Mouse (Mus musculus) brain, embryonic 14.5 days (tissue): ENCODE measurements at regions not wholly inside any gene's neighbourhood (a gene's known extent, or its start where the extent isn't known, plus 50 kb on each side); places are given as distances from the start of the nearest gene placed in this dataset.
A peak's percentile ranks its signal among the peaks of the same experiment; 100 is the strongest.
"Not testable (repeated sequence)": the region's sequence is repeated elsewhere in the genome, so short reads cannot be mapped to it uniquely, and the experiment has no call there.

Experiments
- DNase-seq: peaks from one replicate; pipeline ENCODE4 v3.0.0-alpha.2; 2011; ENCODE audit warnings: low read depth
- CTCF ChIP-seq: fragments of 200-500 bp; IDR thresholded peaks from 2 replicates; pipeline ENCODE4 v1.5.1; 2012; ENCODE audit warnings: inconsistent platforms, mild to moderate bottlenecking, moderate library complexity, borderline replicate concordance; ENCODE audit not compliant: insufficient read depth, insufficient read length; ENCODE audit errors: extremely low read depth
- POLR2A ChIP-seq: fragments of 200-500 bp; IDR thresholded peaks from 2 replicates; pipeline ENCODE4 v1.6.1; 2012; ENCODE audit warnings: mild to moderate bottlenecking, inconsistent platforms, borderline replicate concordance; ENCODE audit not compliant: poor library complexity, insufficient read depth, insufficient read length, severe bottlenecking; ENCODE audit errors: extremely low read depth

DNA sequence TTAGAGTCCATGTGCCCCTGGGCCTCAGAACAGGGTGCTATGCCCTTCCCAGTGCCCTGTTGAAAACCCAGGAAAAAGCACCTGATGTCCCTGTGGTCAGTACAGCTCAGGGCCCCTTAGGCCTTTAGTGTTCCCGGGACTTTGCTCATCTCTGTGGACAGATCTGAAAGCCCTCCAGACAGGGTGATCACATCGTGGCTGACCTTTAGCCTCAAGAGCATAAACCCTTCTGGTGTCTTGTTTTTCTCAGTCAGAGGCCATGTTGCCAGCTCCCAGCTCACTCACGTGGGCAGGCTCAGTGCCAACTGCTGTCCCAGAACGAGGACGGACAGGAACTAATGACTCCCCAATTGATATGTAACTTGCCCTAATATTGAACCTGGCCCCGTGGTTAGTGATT, 275.8 kb upstream of the Maf start:
- DNase-seq = no peak
- no peak for TF ChIP-seq CTCF
- TF ChIP-seq POLR2A = no peak

DNA sequence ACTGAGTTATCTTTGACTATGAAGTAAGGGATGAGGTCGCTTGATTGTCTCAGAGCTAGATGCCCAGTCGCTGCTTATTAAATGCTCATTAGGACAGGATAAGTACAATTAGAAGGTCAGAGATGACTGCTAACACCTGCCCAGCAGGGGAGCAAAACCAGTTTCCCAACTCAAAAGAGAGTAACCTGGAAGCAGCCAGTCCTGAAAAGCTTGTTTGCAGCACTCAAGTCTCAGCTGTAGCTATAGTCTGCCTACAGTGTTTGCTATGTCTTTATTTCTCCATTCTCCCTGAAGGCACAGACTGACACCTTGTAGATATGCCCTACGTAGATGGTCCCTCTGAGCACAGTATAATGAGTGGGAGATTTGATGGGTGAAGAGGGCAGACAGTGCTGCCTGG, 274.7 kb upstream of the Maf start:
- DNase-seq = no peak
- no peak for TF ChIP-seq POLR2A
- TF ChIP-seq CTCF = no peak

DNA sequence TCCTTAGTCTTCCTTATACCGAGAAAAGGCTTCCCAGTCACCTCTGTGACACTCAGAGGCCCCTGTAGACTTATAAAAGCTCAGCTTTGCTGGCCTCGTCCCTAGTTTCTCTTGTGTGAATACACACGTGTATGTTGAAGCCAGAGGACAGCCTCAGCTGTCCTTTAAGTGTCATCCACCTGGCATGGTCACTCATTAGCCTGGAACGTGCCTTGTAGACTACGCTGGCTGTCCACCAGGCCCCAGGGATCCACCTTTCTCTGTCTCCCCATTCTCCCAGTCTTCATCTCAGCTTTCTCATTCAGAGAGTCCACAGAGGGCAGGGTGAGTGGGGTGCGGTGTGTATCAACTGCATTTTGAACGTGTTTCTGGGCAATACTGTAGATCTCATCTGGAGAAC, 273.8 kb upstream of the Maf start:
- TF ChIP-seq CTCF = no peak
- TF ChIP-seq POLR2A = no peak
- no peak for DNase-seq

DNA sequence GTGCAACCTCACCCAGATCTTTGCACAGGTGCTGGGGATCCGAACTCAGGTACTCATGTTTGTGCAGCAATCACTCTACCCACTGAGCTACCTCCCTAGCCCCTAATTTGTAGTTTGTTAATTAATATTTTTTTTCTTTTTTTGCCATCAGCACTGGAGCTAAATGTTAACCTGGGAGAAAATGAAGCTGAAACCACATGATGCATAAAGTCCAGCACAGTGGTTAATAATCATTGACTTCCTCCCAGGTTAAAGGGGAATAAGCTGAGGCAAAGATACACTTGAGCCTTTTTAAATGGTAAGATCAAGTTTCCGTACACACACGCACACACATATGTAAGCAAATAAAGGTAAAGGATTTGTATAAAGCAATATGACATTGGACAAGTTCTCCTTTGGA, 273.0 kb upstream of the Maf start:
- no peak for DNase-seq
- TF ChIP-seq CTCF = no peak

DNA sequence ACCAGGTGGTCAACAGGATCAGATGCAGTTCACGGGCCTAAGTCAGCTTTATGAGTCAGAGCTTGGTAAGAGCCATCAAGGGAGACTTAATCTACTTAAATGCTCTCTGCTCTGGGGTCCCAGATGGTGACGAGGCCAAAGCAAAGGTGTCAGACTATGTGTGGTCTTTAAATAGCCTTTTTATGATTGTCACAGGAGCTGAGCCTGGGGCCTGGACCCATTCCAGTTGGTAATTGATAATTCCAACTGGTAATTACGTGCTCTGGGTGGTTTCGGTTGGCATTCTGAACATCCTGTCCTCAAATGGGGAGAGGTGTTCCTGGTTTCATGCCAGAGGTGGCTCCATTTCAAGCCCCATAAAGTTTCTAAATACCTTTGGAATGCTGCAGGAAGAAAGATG, 269.6 kb upstream of the Maf start:
- TF ChIP-seq POLR2A (no peak), CTCF (no peak)
- DNase-seq = peak; percentile 57

DNA sequence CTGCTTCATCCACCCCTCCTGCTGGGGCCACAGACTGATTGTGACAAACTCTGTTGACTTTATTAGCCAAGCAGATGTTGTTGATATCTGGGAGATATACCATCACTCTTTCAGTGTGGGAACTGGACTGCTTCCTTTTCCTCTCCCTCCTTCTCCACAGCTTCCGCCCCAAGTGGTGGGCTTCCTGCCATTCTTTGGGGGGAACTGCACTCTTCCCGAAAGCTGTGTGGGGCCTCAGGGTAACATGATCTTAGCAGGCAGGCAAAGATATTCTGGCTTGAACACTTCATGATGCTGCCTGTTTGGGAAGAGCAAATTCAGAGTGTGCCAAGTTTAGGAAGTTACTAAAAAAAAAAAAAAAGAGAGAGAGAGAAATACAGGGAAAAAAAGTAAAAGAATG, 267.1 kb upstream of the Maf start:
- no peak for DNase-seq

DNA sequence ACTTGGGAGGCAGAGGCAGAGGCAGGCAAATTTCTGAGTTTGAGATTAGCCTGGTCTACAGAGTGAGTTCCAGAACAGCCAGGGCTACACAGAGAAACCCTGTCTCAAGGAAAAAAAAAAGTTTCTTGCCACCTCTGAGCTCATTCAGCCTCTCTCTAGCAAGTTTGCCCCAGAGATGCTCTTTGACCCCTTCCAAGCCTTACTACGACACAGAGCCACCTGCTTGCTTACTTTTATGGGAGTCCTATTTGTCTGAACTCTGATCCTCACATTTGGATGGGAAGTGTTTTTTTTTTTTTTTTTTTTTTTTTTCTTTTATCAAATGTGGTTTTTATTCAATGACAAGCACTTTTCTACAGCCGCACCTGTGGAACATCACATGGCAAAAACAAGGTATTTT, 263.8 kb upstream of the Maf start:
- DNase-seq = not testable (repeated sequence)

More for the DNA sequence above, 267.1 kb upstream of the Maf start:
- TF ChIP-seq POLR2A (no peak), CTCF (no peak)

DNA sequence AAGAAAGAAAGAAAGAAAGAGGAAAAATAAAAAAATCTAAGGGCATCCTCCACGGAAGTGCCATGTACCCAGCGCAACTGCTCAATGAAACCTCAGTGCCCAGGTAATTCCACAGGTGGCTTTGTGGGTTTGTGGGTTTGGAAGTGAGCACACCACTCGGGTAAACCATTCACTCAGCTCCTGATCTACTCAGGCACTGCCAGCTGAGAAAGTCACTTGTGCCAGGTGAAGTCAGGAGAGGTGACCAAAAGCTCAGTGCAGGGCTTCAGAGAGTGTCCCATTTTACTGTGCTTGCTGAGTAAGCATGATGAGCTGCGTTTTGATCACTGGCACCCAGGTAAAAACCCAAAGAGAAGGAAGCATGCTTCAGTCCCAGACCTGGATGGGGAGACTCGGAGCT, 260.5 kb upstream of the Maf start:
- no peak for DNase-seq
- TF ChIP-seq POLR2A (no peak), CTCF (no peak)

DNA sequence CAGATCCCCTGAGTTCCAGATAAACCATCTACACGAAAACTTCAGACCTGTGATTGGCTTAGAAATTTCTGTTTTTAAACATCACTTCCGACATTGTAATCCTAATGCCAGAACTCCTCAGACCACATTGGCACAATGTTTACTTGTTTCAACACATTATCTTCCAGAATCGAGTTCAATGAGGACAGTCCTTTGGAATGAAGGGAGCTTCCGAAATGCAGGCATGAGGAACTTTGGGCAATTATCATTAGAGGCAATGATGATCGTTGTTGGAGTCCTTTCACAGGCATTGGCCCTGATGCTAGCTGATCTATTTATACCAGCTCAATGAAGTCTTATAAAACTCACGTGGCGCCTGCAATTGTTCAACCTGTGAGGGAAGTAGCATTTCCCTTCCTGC, 258.4 kb upstream of the Maf start:
- no peak for TF ChIP-seq CTCF
- no peak for TF ChIP-seq POLR2A
- DNase-seq = no peak

DNA sequence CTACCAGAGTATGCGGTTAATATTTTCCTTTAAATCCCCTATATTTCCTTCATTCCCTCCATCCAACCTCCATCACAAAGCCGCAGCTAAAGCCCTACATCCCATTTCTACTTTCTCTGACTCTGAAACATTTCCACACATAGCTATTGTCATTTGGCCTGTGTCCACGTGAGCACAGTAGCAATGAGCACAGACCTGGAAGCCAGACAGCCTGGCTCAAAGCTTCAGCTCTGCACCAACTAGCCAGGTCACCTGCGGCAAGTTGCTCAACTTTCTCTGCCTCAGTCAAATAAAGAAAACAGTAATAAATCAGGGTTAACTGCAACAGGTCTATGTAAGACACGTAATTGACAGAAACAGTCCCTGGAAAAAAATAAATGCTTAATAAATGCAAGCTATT, 247.8 kb upstream of the Maf start:
- no peak for DNase-seq
- TF ChIP-seq POLR2A = no peak
- TF ChIP-seq CTCF = no peak

DNA sequence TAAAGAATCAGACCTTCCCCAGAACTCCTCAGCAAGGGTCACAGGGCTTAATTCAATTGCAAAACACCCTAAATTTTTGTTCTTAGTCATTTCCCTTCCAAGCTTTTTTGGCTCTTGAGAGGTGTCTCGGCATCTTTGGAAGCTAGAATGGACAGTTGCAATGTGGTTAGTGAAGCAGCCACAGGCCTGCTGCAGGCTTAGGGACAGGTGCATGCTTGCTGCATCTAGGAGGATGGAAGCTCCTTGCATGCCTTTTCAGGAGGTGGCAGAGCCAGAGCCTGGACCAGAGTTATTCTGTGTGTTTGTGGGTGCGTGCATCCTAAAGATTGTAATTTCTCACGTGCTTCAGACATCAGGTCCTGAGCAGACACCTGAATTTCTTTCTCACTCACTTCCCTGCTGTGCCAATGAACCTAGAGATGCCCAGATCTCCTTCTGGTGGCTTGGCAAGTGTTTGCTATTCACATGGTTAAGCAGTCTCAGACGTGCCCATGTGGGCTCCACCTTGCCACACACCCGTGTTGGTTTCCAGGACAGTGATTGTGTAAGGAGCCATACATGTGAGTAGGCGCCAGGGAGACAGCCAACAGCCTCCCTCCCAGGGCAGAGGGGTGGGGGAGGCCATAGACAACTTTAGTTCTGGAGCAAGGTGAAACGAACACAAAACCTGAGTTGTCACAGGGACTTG, 246.3 kb upstream of the Maf start:
- DNase-seq = no peak
- no peak for TF ChIP-seq CTCF
- TF ChIP-seq POLR2A = no peak

DNA sequence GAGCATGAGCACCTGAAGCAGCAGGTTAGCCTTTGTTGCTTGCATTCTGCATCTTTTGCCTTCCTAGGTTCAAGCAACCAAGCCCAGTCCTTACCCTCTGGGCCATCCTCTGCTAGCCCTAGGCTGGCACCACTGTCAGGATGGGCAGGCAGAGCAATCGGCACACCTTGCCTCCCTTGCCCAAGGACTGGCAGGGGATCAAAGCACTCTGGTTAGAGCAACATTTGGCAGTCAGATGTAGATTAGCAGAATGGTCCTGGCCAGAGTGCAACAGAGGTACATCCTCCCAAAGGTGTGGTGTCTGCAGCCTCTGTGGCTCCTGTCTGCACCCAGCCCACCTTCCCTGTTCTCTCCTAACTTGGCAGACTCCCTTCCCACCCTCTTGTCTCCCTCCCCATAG, 244.9 kb upstream of the Maf start:
- TF ChIP-seq POLR2A = no peak
- TF ChIP-seq CTCF = no peak
- DNase-seq = no peak

DNA sequence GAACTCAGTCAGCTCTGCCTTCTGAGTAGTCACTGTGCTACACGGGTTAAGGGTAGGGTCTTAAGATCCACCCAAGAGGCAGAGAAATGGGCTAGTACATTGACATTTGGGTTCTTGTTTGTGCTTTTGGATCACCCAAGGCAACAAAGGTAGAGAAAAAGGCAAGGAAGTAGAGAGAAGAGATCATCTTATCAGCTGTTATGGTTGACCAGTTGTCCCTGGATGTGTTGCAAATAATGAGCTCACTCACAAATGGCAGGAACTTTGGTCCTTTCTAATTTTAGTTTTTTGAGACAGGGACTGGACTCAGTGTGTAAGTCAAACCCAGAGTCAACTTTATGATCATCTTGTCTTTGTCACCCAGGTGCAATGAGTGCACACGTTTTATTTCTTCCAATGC, 241.3 kb upstream of the Maf start:
- no peak for TF ChIP-seq POLR2A
- TF ChIP-seq CTCF = no peak
- DNase-seq = no peak
